Mouse (Mus musculus) embryonic facial prominence, embryonic 15.5 days (tissue): ENCODE measurements at regions not wholly inside any gene's neighbourhood (a gene's known extent, or its start where the extent isn't known, plus 50 kb on each side); places are given as distances from the start of the nearest gene placed in this dataset.
"Not testable (repeated sequence)": the region's sequence is repeated elsewhere in the genome, so short reads cannot be mapped to it uniquely, and the experiment has no call there.

ENCODE experiments used
- ATAC-seq: fragments of 200-750 bp; cut with Nextera tagmentation; 2 replicates; pipeline ENCODE4 v1.8.0; 2017; ENCODE audit warnings: low read depth, moderate TSS enrichment; ENCODE audit not compliant: insufficient number of reproducible peaks, low FRiP score, low TSS enrichment
- H3K27ac ChIP-seq: fragments of 300-500 bp; sonication (generic); replicated peaks from 2 replicates; pipeline ENCODE4 v1.5.1; 2015; ENCODE audit warnings: mild to moderate bottlenecking, inconsistent platforms
- H3K27me3 ChIP-seq: fragments of 300-500 bp; sonication (generic); 2 replicates; pipeline ENCODE4 v1.6.1; 2015; ENCODE audit warnings: inconsistent platforms
- H3K36me3 ChIP-seq: fragments of 300-500 bp; sonication (generic); 2 replicates; pipeline ENCODE4 v1.6.1; 2015; ENCODE audit warnings: mild to moderate bottlenecking, inconsistent platforms
- H3K4me1 ChIP-seq: fragments of 300-500 bp; sonication (generic); 2 replicates; pipeline ENCODE4 v1.6.1; 2015; ENCODE audit warnings: inconsistent platforms
- H3K4me2 ChIP-seq: fragments of 300-500 bp; sonication (generic); replicated peaks from 2 replicates; pipeline ENCODE4 v1.6.1; 2015; ENCODE audit warnings: mild to moderate bottlenecking, inconsistent platforms
- H3K4me3 ChIP-seq: fragments of 300-500 bp; sonication (generic); replicated peaks from 2 replicates; pipeline ENCODE4 v1.5.1; 2015; ENCODE audit warnings: mild to moderate bottlenecking, inconsistent platforms
- H3K9ac ChIP-seq: fragments of 300-500 bp; sonication (generic); 2 replicates; pipeline ENCODE4 v1.6.1; 2015; ENCODE audit warnings: inconsistent platforms
- H3K9me3 ChIP-seq: fragments of 300-500 bp; sonication (generic); replicated peaks from 2 replicates; pipeline ENCODE4 v1.6.1; 2016; ENCODE audit warnings: inconsistent platforms
- WGBS: fragments of 180-500 bp; shearing (Covaris S2); methylation state at CpG from one replicate; pipeline ENCODE4 v1.1.7; 2015; 5-methylcytosine and 5-hydroxymethylcytosine counted together

GRCm38 (mm10) chr17:60966401-60966800 is 1914.7 kb downstream of the Efna5 start:
- Histone ChIP-seq H3K9me3 (no peaks in the 10 kb centered on the region), H3K9ac (no peak overlapping the region), H3K27me3 (no peaks in the 10 kb centered on the region), H3K4me3 (no peak overlapping the region), H3K4me1 (no peaks in the 10 kb centered on the region), H3K36me3 (no peaks in the 10 kb centered on the region), H3K27ac (no peak overlapping the region), H3K4me2 (no peak overlapping the region)
- ATAC-seq = no peak
- 63% methylated on average over 1 of the region's 1 CpGs for WGBS

GRCm38 (mm10) chr17:60965660-60966059 is 1915.5 kb downstream of the Efna5 start:
- Histone ChIP-seq H3K4me3 (no peak overlapping the region), H3K36me3 (no peaks in the 10 kb centered on the region), H3K9me3 (no peaks in the 10 kb centered on the region), H3K4me2 (no peak overlapping the region), H3K27ac (no peak overlapping the region), H3K4me1 (no peaks in the 10 kb centered on the region), H3K27me3 (no peaks in the 10 kb centered on the region), H3K9ac (no peak overlapping the region)
- no peak for ATAC-seq
- WGBS = 34% methylated on average over 2 of the region's 2 CpGs

DNA sequence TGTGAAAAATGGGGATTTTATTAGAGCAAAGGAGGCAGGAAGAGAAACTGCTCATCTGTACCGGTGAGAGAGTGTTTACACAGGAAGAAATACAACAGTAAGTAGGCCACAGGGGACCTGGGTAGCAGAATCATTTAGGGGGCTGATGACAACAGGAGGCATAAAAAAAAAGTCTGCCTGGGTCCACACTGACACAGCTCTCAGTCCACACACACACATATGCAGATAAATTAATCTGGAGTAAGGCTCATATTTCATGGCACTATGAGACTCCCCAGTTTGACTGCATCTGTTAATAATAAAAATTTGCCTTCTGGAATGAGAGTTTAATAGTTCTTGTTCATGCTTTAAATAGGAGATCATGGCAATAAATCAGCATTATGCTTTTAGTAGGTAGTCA is 1929.7 kb downstream of the Efna5 start:
- no peak overlapping the region for H3K9ac ChIP-seq
- WGBS = 30% methylated on average over 1 of the region's 1 CpGs
- H3K27me3 ChIP-seq = no peaks in the 10 kb centered on the region
- no peak for ATAC-seq
- no peak overlapping the region for H3K27ac ChIP-seq
- H3K4me3 ChIP-seq = no peak overlapping the region
- H3K4me1 ChIP-seq = no peaks in the 10 kb centered on the region
- H3K9me3 ChIP-seq = no peaks in the 10 kb centered on the region
- no peak overlapping the region for H3K4me2 ChIP-seq
- no peaks in the 10 kb centered on the region for H3K36me3 ChIP-seq

- Histone ChIP-seq H3K9me3 (no peaks in the 10 kb centered on the region), H3K4me3 (no peak overlapping the region), H3K9ac (no peak overlapping the region), H3K27me3 (no peaks in the 10 kb centered on the region), H3K4me1 (no peaks in the 10 kb centered on the region), H3K4me2 (no peak overlapping the region), H3K27ac (no peak overlapping the region), H3K36me3 (no peaks in the 10 kb centered on the region)
- 73% methylated on average over 1 of the region's 1 CpGs for WGBS
- no peak for ATAC-seq
Measured at GRCm38 (mm10) chr17:60937754-60938508, 1924.8 kb upstream of the Nudt12 start.

DNA sequence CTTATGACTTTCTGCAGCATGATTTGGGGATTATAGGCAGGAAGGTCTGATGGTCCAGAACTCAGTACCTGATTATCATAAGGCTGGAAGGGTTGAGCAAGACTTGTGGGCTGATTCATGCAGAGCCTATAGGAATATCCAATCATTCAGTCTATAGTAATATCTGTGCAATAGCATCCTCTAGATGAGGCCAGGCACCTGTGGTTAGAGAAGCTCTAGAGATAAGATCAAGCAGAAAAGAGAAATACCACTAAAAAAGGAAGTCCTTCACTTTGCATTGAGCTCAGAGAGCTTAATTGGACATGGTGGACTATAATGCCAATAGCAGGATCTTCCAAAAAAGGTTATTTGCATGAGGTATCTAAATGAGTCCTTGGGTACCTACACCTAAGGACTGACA is 1921.1 kb upstream of the Nudt12 start:
- Histone ChIP-seq H3K4me3 (no peak overlapping the region), H3K4me1 (no peaks in the 10 kb centered on the region), H3K4me2 (no peak overlapping the region), H3K27ac (no peak overlapping the region), H3K9ac (no peak overlapping the region), H3K27me3 (no peaks in the 10 kb centered on the region), H3K9me3 (no peaks in the 10 kb centered on the region), H3K36me3 (no peaks in the 10 kb centered on the region)
- ATAC-seq = no peak

GRCm38 (mm10) chr17:60925822-60926383 is 1912.7 kb upstream of the Nudt12 start:
- ATAC-seq = no peak
- H3K4me2 ChIP-seq = no peak overlapping the region; the same call in 1 of the 2 replicates
- no peaks in the 10 kb centered on the region for H3K27me3 ChIP-seq
- no peaks in the 10 kb centered on the region for H3K9me3 ChIP-seq
- 55% methylated on average over 13 of the region's 13 CpGs for WGBS
- H3K4me1 ChIP-seq = no peaks in the 10 kb centered on the region
- H3K27ac ChIP-seq = peak overlapping the region; percentile 14; the same call in 1 of the 2 replicates
- H3K36me3 ChIP-seq = no peaks in the 10 kb centered on the region
- H3K4me3 ChIP-seq = no peak overlapping the region
- no peak overlapping the region for H3K9ac ChIP-seq

DNA sequence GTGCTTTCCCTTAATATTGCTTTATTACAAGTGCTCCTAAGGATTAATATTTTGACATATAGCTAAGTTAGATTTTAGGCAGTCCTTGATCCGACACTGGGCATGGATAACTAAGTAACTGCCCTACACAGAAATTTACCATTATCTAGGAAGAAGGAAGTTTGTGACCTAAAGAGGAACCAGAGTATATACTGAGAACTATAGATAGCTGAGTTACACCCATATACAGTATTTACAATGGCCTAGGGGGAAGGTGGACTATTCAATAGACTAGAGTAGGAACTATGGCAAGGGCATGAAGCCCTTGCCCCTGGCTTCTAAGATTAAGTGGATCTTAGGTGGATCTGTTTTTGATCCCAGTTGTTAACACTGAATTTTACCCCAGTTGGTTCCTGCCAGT is 1869.5 kb upstream of the Nudt12 start:
- H3K4me1 ChIP-seq, ATAC-seq: not testable (repeated sequence)

GRCm38 (mm10) chr17:60857445-60857844 is 1844.3 kb upstream of the Nudt12 start:
- Histone ChIP-seq H3K4me2 (no peak overlapping the region), H3K27me3 (no peaks in the 10 kb centered on the region), H3K4me1 (no peaks in the 10 kb centered on the region), H3K9ac (no peak overlapping the region), H3K9me3 (no peaks in the 10 kb centered on the region), H3K4me3 (no peak overlapping the region), H3K36me3 (no peaks in the 10 kb centered on the region), H3K27ac (no peak overlapping the region)
- ATAC-seq = no peak
- 40% methylated on average over 3 of the region's 3 CpGs for WGBS

More for the DNA sequence above, 1869.5 kb upstream of the Nudt12 start:
- not testable (repeated sequence) for H3K4me3 ChIP-seq, H3K27me3 ChIP-seq, H3K4me2 ChIP-seq, H3K27ac ChIP-seq, H3K9ac ChIP-seq, H3K9me3 ChIP-seq, H3K36me3 ChIP-seq
- WGBS = 94% methylated on average over 1 of the region's 1 CpGs

- H3K9ac ChIP-seq = no peak overlapping the region
- ATAC-seq = no peak
- no peaks in the 10 kb centered on the region for H3K9me3 ChIP-seq
- WGBS = 69% methylated on average over 3 of the region's 3 CpGs
- H3K27me3 ChIP-seq = no peaks in the 10 kb centered on the region
- no peak overlapping the region for H3K4me3 ChIP-seq
- no peaks in the 10 kb centered on the region for H3K36me3 ChIP-seq
- H3K27ac ChIP-seq = no peak overlapping the region
- H3K4me1 ChIP-seq = no peaks in the 10 kb centered on the region
- H3K4me2 ChIP-seq = no peak overlapping the region
Measured at GRCm38 (mm10) chr17:60854659-60855058, 1841.5 kb upstream of the Nudt12 start.

DNA sequence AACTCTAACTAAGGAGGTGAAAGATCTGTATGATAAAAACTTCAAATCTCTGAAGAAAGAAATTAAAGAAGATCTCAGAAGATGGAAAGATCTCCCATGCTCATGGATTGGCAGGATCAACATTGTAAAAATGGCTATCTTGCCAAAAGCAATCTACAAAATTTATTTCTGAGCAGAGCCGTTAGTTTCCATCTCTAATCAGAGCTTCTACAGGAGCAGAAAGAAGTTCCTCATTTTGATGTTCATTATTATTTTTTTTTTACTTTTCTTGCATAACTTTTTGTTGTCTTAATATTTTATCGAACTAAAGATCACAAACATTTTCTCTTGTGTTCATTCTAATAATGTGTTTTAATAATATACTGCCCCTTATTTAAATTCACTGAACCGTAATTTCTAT is 1825.6 kb upstream of the Nudt12 start:
- not testable (repeated sequence) for H3K36me3 ChIP-seq, ATAC-seq, H3K9ac ChIP-seq, H3K4me1 ChIP-seq, H3K27me3 ChIP-seq, H3K4me3 ChIP-seq, H3K9me3 ChIP-seq, H3K4me2 ChIP-seq, H3K27ac ChIP-seq
- WGBS = 93% methylated on average over 3 of the region's 3 CpGs

- H3K27ac ChIP-seq = no peak overlapping the region
- H3K27me3 ChIP-seq = no peaks in the 10 kb centered on the region
- H3K9me3 ChIP-seq = no peaks in the 10 kb centered on the region
- ATAC-seq = no peak
- 68% methylated on average over 3 of the region's 3 CpGs for WGBS
- no peaks in the 10 kb centered on the region for H3K36me3 ChIP-seq
- H3K4me3 ChIP-seq = no peak overlapping the region
- H3K4me1 ChIP-seq = no peaks in the 10 kb centered on the region
- H3K4me2 ChIP-seq = no peak overlapping the region
- H3K9ac ChIP-seq = no peak overlapping the region
Measured at GRCm38 (mm10) chr17:60832531-60832930, 1819.4 kb upstream of the Nudt12 start.

DNA sequence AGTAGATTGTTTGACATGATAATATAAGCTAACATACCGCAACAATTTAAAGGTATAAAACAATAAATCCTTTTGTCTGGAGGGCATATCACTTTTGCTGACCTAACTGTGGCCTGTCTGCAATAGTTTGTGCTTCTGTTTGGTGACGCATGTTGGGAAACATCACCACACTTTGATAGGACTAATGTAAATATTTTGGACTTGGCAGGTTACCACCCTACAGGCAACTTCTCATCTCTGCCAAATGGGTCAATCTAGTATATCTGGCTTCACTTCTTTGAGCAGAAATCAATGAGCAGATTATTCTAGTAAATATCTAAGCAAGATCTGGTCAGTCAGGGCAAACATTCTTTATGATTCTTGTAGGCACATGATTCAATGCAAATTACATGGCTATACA is 1817.3 kb upstream of the Nudt12 start:
- Histone ChIP-seq H3K27ac (no peak overlapping the region), H3K4me1 (no peaks in the 10 kb centered on the region), H3K9ac (no peak overlapping the region), H3K9me3 (no peaks in the 10 kb centered on the region), H3K27me3 (no peaks in the 10 kb centered on the region), H3K4me3 (no peak overlapping the region), H3K36me3 (no peaks in the 10 kb centered on the region), H3K4me2 (no peak overlapping the region)
- 81% methylated on average over 2 of the region's 2 CpGs for WGBS
- ATAC-seq = no peak
